Mouse (Mus musculus): ENCODE measurements around the gene Hk2. TPM values are rescaled to one million over a fixed set of nuclear protein-coding genes. Genes with fewer than 3 reads are reported as not detected.

Gene Hk2
- polyA plus RNA-seq, 1 experiment from 2014 or later = 11.2 TPM

DNA sequence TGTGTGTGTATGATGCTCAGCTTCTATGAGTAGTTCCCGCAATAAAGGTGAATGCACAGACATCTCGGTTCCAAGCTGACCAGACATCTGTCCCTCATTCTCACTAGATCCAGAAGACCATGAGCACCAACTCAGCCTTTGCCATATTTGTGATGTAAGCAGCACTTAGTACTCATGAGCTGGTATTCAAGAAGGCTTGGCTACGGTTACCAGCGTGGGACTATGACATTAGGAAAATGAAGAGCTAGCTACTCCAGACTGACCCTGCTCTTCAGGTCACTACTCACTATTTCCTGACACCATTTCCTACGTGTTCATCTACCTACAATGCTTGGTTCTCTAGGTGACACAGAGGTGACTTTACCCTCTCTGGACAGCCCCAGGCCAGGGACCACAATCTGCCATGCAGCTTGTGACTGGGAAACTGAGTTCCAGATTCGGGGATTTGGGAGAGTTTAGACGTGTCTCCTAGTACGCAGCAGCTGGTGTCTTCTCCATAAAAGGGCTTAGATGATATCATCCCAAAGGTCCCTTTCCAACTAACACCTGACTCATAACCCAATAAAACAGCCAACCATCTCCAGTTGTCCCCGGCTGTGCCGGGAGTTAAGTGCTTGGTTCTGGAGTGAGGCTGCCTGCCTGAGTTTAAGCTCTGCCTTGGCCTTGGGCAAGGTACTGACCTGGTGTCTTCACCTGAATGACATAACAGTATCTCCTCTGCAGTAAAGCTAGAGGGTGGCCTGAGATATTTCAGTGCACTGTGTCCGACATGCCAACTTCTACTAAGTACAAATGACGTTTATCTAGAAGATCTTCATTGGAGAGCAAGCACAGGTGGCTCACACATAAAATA is 6.3 kb downstream of the Hk2 start:
- Histone ChIP-seq H3K9me3 (no peaks in the 10 kb centered on the region), H3K27me3 (no peaks in the 10 kb centered on the region), H3K4me3 (no peak overlapping the region), H3K27ac (replicated peaks) (no peak overlapping the region), H3K4me2 (replicated peaks) (no peak overlapping the region), H3K36me3 (no peaks in the 10 kb centered on the region), H3K4me1 (peaks cover 20% of the 10 kb centered on the region), H3K9ac (replicated peaks) (no peak overlapping the region)
- 92% methylated on average over 12 of the region's 12 CpGs for WGBS
- no peak for ATAC-seq (ENCODE audit: low FRiP score, low read depth)

DNA sequence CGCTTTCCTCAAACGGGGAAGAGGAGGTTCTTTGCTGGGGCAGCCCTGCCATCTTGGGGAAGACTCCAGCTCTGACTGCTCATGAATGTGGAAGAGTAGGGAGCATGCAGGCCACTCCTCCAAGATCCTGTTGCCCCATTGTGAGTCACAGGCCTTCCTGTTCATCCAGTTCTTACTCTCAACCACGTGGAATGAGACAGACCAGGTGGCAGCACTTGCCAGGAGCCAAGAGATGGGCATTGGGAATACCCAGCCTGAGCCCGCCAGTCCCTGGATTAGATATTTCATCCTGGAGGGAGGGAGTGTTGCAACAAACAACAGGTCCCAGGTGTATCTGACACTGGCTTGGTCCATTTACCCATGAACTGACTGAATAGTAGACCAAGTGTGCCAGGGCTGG is 7.6 kb downstream of the Hk2 start:
- 68% methylated on average over 4 of the region's 4 CpGs for WGBS
- no peak for ATAC-seq (ENCODE audit: low FRiP score, low read depth)
- Histone ChIP-seq H3K4me3 (no peak overlapping the region), H3K4me1 (peaks cover 8% of the 10 kb centered on the region), H3K27me3 (no peaks in the 10 kb centered on the region), H3K27ac (replicated peaks) (no peak overlapping the region), H3K36me3 (no peaks in the 10 kb centered on the region), H3K4me2 (replicated peaks) (no peak overlapping the region), H3K9ac (replicated peaks) (no peak overlapping the region), H3K9me3 (no peaks in the 10 kb centered on the region)

DNA sequence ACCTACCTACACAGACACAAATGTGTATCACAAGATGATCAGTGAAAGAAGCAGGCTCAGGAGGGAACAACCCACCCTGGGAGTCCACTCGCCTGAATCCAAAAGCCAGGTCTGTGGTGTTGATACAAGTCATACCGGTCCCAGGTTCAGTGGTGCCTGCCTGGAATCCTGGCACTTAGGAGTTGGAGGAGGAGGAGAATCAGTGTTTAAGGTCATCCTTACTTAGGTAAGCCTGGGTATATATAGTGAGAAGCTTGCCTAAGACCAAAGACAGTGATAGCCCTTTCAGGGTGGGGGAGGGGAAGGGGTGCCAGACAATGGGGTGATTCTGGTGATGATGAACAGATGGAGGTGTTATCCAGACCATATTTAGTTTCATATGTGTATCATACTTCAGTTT is 9.0 kb downstream of the Hk2 start:
- Histone ChIP-seq H3K27ac (replicated peaks) (no peak overlapping the region), H3K4me2 (replicated peaks) (no peak overlapping the region), H3K4me3 (no peak overlapping the region), H3K9ac (replicated peaks) (no peak overlapping the region), H3K9me3 (no peaks in the 10 kb centered on the region), H3K4me1 (peaks cover 4% of the 10 kb centered on the region; the same call in 1 of the 2 replicates), H3K36me3 (no peaks in the 10 kb centered on the region), H3K27me3 (no peaks in the 10 kb centered on the region)
- 94% methylated on average over 2 of the region's 2 CpGs for WGBS
- no peak for ATAC-seq (ENCODE audit: low FRiP score, low read depth)

DNA sequence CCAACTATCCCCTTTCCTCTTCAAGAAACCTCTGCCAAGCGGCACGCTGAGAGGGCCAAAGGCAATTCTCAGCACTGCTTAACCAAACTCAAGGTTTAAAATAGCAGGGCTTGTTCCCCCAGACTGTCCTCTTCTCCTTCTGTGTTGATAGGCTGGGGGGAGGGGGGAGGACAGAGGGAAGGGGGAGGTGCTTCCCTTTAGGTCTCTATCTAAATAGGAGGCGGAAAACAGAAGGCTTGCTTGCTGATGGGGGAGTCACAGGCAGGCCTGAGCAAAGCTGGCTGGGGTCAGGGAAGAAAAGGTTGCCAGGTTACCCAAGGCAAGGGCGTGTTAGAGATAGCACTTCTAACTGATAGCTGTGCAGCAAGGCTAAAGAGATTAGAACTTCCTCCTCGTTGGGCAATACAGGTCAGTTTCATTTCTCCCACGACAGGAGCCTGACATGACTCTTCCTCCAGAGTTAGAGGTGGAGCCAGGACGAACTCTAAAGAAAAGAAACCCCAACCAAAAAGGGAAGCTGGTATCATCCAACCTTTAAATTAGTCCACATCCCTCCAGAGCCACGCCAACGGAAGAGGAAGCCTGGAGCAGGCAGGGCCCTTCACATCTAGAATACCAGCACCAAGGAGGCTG is 10.3 kb downstream of the Hk2 start:
- Histone ChIP-seq H3K9ac (replicated peaks) (no peak overlapping the region), H3K27me3 (no peaks in the 10 kb centered on the region), H3K4me1 (no peaks in the 10 kb centered on the region), H3K4me2 (replicated peaks) (no peak overlapping the region), H3K27ac (replicated peaks) (no peak overlapping the region), H3K36me3 (0 out of 2 replicates have a peak, but pooled peaks cover 3% of the 10 kb centered on the region), H3K4me3 (no peak overlapping the region), H3K9me3 (no peaks in the 10 kb centered on the region)
- 51% methylated on average over 9 of the region's 9 CpGs for WGBS
- ATAC-seq (ENCODE audit: low FRiP score, low read depth) = no peak

DNA sequence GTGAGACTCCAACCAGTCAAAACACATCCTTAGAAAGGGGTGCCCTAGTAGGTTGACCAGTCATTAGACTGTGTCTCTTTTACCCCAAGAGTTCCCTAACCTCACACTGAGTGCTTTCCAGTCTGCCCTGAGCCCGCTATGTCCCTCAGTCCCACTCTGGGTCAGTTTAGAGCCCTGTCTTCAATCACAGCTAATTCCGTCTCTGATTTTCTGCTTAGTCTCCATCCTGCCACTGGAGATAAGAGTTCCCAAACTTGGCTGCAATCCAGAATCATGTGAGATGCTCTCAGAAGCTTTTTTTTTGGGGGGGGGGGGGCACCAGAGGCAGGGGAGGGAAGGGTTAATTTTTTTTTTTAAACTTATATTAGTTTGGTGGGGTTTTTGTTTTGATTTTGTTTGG is 11.5 kb downstream of the Hk2 start:
- Histone ChIP-seq H3K4me3 (no peak overlapping the region), H3K9me3 (no peaks in the 10 kb centered on the region), H3K4me2 (replicated peaks) (no peak overlapping the region), H3K27ac (replicated peaks) (no peak overlapping the region), H3K4me1 (no peaks in the 10 kb centered on the region), H3K36me3 (peaks cover 3% of the 10 kb centered on the region; the same call in 1 of the 2 replicates), H3K9ac (replicated peaks) (no peak overlapping the region), H3K27me3 (no peaks in the 10 kb centered on the region)
- ATAC-seq (ENCODE audit: low FRiP score, low read depth) = no peak
- WGBS = 83% methylated on average over 2 of the region's 2 CpGs

DNA sequence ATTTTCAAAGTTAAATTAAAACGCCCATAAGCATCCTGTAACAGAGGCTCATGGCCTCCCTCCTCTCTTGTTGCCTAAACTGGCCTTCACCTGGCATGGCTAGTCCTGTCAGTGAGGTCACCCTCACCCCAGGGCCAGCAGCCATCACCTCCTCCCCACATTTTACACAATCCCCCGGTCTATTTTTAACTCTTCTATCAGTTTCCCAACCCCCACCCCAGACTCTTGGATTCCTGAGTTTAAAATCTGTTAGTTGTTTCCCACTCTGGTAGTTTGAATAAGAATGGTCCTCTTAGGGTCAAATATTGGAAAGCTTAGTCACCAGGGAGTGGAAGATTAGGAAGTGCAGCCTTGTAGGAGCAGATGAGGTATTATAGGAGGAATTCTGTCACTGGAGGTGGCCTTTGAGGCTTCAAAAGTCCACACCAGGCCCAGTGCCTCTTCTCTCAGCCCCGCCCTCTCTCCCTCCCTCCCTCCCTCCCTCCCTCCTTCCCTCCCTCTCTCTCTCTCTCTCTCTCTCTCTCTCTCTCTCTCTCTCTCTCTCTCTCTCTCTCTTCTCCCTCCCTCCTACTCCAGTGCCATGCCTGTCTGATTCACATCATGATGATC is 13.4 kb downstream of the Hk2 start:
- H3K36me3 ChIP-seq = peaks cover 3% of the 10 kb centered on the region; the same call in 1 of the 2 replicates
- no peak overlapping the region for H3K9ac ChIP-seq (replicated peaks)
- no peak overlapping the region for H3K4me3 ChIP-seq
- no peak overlapping the region for H3K27ac ChIP-seq (replicated peaks)
- H3K27me3 ChIP-seq = no peaks in the 10 kb centered on the region
- no peaks in the 10 kb centered on the region for H3K9me3 ChIP-seq
- no peak overlapping the region for H3K4me2 ChIP-seq (replicated peaks)
- 88% methylated on average over 3 of the region's 3 CpGs for WGBS
- no peaks in the 10 kb centered on the region for H3K4me1 ChIP-seq
- no peak for ATAC-seq (ENCODE audit: low FRiP score, low read depth)

DNA sequence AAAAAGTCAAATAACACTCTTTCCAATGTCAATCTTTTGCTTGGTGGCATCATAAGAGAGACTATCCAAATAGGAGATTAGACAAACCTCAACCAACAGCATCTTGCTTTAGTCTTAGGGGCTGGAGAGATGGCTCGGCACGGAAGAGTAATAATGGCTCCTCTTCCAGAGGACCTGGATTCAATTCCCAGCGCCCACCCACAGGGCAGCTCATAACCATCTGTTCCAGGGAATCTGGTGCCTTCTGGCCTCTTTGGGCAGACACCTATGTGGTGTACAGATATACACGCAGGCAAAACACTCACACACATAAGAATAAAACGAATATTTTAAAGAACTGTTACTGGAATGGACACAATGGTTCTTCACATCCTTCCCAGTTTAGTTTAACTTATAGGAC is 15.0 kb downstream of the Hk2 start:
- H3K36me3 ChIP-seq = peaks cover 3% of the 10 kb centered on the region; the same call in 1 of the 2 replicates
- 96% methylated on average over 5 of the region's 5 CpGs for WGBS
- no peak for ATAC-seq (ENCODE audit: low FRiP score, low read depth)

DNA sequence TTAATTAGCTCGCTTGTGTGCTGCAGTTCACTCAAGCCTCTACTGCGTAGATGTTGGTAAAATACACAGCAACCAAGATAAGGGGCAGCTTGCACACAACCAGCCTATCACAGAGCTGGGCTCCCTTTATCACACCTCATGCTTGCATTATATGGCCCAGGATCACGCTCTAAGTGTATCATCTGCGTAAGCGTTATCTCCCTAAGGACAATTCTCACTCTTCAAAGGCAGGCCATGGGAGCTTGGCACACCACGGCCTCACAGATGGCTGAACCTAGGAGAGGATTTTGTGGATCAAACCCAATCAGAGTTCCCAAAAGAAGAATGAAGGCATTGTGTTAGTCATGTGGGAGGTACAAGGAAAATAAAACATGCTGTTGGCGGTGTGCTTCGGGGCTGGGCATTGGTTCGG is 17.4 kb downstream of the Hk2 start:
- Histone ChIP-seq H3K9ac (replicated peaks) (no peak overlapping the region), H3K4me3 (no peak overlapping the region), H3K27me3 (no peaks in the 10 kb centered on the region), H3K36me3 (peaks cover 3% of the 10 kb centered on the region; the same call in 1 of the 2 replicates), H3K4me1 (no peaks in the 10 kb centered on the region), H3K27ac (replicated peaks) (no peak overlapping the region), H3K9me3 (no peaks in the 10 kb centered on the region), H3K4me2 (replicated peaks) (no peak overlapping the region)
- WGBS = 90% methylated on average over 9 of the region's 9 CpGs
- no peak for ATAC-seq (ENCODE audit: low FRiP score, low read depth)

More for the DNA sequence above, 15.0 kb downstream of the Hk2 start:
- Histone ChIP-seq H3K4me1 (no peaks in the 10 kb centered on the region), H3K27me3 (no peaks in the 10 kb centered on the region), H3K4me3 (no peak overlapping the region), H3K9me3 (no peaks in the 10 kb centered on the region), H3K9ac (replicated peaks) (no peak overlapping the region), H3K4me2 (replicated peaks) (no peak overlapping the region), H3K27ac (replicated peaks) (no peak overlapping the region)

DNA sequence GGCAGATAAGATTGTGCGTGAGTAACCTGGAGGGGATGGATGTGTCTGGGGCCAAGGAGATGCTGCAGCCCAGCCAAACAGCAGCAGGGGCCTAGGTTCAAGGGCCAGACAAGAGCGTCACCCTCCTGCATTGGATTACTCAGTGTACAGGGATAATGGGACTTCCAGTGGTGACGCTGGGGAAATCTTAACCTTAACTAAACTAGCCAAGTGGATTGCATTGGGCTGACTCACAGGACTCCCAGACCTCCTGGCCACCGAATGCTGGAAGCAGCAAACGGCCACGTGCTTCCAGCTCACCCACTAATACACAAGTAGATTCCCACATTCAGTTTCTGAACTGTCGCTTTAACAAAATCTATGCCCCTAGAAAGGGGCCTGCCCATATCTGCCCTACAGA is 18.0 kb downstream of the Hk2 start:
- WGBS = 94% methylated on average over 7 of the region's 7 CpGs
- Histone ChIP-seq H3K4me2 (replicated peaks) (no peak overlapping the region), H3K9ac (replicated peaks) (no peak overlapping the region), H3K27me3 (no peaks in the 10 kb centered on the region), H3K4me3 (no peak overlapping the region), H3K9me3 (no peaks in the 10 kb centered on the region), H3K27ac (replicated peaks) (no peak overlapping the region), H3K36me3 (peaks cover 8% of the 10 kb centered on the region), H3K4me1 (no peaks in the 10 kb centered on the region)
- no peak for ATAC-seq (ENCODE audit: low FRiP score, low read depth)

DNA sequence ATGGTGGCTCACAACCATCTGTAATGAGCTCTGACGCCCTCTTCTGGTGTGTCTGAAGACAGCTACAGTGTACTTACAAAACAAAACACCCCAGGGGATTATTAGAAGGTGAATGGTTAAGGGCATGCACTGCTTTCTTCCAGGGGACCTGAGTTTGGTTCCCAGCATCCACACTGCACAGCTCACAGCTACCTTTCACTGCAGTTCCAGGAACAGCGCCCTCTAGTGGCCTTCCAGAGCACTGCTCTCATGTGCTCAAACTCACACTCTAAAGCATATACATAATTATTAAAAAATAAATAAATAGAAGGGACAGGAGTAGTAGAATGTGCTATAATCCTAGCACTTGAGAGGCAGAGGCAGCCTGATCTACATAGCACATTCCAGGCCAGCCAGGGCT is 18.9 kb downstream of the Hk2 start:
- Histone ChIP-seq H3K36me3 (peaks cover 8% of the 10 kb centered on the region), H3K4me3 (no peak overlapping the region), H3K9me3 (no peaks in the 10 kb centered on the region), H3K27ac (replicated peaks) (no peak overlapping the region), H3K9ac (replicated peaks) (no peak overlapping the region), H3K27me3 (no peaks in the 10 kb centered on the region), H3K4me1 (no peaks in the 10 kb centered on the region), H3K4me2 (replicated peaks) (no peak overlapping the region)
- no peak for ATAC-seq (ENCODE audit: low FRiP score, low read depth)
- 46% methylated on average over 2 of the region's 2 CpGs for WGBS

DNA sequence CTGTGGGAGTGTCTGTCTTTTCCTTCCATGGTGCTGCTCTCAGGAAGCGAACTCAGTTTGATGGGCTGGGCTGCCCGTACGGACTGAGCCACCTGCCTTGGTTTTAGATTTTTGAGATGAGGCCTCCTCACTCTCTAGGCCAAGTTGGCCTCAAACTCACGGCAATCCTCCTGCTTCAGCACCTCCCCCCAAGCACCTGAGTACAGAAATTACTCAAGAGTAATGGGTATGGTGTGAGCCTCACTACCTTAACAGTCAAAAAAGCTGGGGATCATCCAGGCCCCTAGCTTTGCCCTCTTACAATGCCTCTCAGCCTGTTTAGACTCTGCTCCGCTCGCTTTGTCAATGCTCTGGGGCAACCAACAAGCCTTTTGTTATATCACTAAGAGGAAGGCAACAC is 19.5 kb downstream of the Hk2 start:
- ATAC-seq (ENCODE audit: low FRiP score, low read depth) = no peak
- 90% methylated on average over 6 of the region's 6 CpGs for WGBS
- peaks cover 4% of the 10 kb centered on the region for H3K36me3 ChIP-seq

DNA sequence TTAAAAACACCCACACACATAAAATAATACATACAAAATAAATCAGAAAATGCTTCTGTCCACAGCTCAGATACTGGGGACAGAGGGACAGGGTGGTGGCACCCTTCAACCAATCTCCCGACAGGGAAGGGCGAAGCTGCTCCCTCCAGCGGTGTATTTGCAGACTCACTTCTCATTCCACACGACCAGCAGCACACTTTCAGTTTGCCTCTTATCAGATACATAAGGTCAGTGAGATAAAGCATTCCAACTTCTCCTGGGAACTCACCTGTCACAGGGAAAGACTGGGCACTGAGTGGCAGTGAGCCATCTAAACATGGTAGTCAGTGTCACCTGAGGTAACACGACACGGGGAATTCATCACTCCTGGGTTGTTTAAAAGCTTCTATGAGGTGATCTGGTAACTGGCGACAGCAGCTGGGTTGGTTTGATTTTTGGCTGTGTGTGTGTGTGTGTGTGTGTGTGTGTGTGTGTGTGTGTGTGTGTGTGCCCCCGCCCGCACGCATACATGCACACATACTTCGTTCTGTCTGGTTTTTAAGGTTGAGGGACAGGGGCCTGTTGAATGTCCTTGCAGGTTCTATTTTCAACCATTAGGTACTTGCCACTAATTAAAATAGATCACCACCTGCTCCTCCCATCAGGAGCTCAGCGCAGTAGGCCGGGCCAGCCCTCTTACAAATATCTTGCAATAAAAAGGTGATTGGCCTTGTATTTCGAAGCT is 20.5 kb downstream of the Hk2 start:
- Histone ChIP-seq H3K4me3 (no peak overlapping the region), H3K4me1 (no peaks in the 10 kb centered on the region), H3K27me3 (no peaks in the 10 kb centered on the region), H3K36me3 (peaks cover 4% of the 10 kb centered on the region), H3K27ac (replicated peaks) (no peak overlapping the region), H3K9me3 (no peaks in the 10 kb centered on the region), H3K9ac (replicated peaks) (no peak overlapping the region), H3K4me2 (replicated peaks) (no peak overlapping the region)
- no peak for ATAC-seq (ENCODE audit: low FRiP score, low read depth)
- WGBS = 93% methylated on average over 14 of the region's 14 CpGs

More for the DNA sequence above, 19.5 kb downstream of the Hk2 start:
- no peak overlapping the region for H3K9ac ChIP-seq (replicated peaks)
- H3K4me2 ChIP-seq (replicated peaks) = no peak overlapping the region
- no peaks in the 10 kb centered on the region for H3K9me3 ChIP-seq
- no peak overlapping the region for H3K4me3 ChIP-seq
- H3K27me3 ChIP-seq = no peaks in the 10 kb centered on the region
- no peaks in the 10 kb centered on the region for H3K4me1 ChIP-seq
- no peak overlapping the region for H3K27ac ChIP-seq (replicated peaks)

Data from midbrain, embryonic 12.5 days (tissue).